Mouse (Mus musculus) heart, embryonic 12.5 days (tissue): Measurements from ENCODE around the gene Ccdc142. TPM values are rescaled to one million over a fixed set of nuclear protein-coding genes. Genes with fewer than 3 reads are reported as not detected.

Source experiments
- ATAC-seq: fragments of 200-750 bp; cut with Nextera tagmentation; 2 replicates; pipeline ENCODE4 v1.8.0; 2017; ENCODE audit warnings: moderate TSS enrichment, moderate library complexity; ENCODE audit not compliant: insufficient number of reproducible peaks, low FRiP score
- H3K27ac ChIP-seq: fragments of 300-500 bp; sonication (generic); 2 replicates; pipeline ENCODE4 v1.5.1; 2016; ENCODE audit warnings: mild to moderate bottlenecking, moderate library complexity; ENCODE audit not compliant: poor library complexity, severe bottlenecking
- H3K27me3 ChIP-seq: fragments of 300-500 bp; sonication (generic); replicated peaks from 2 replicates; pipeline ENCODE4 v1.6.1; 2016; ENCODE audit warnings: mild to moderate bottlenecking, moderate library complexity
- H3K36me3 ChIP-seq: fragments of 300-500 bp; sonication (generic); 2 replicates; pipeline ENCODE4 v1.6.1; 2016; ENCODE audit warnings: mild to moderate bottlenecking, moderate library complexity
- H3K4me1 ChIP-seq: fragments of 300-500 bp; sonication (generic); replicated peaks from 2 replicates; pipeline ENCODE4 v1.6.1; 2016; ENCODE audit warnings: mild to moderate bottlenecking
- H3K4me2 ChIP-seq: fragments of 300-500 bp; sonication (generic); 2 replicates; pipeline ENCODE4 v1.6.1; 2016; ENCODE audit warnings: mild to moderate bottlenecking, moderate library complexity
- H3K4me3 ChIP-seq: fragments of 300-500 bp; sonication (generic); 2 replicates; pipeline ENCODE4 v1.5.1; 2016; ENCODE audit warnings: mild to moderate bottlenecking
- H3K9ac ChIP-seq: fragments of 300-500 bp; sonication (generic); 2 replicates; pipeline ENCODE4 v1.6.1; 2016; ENCODE audit warnings: mild to moderate bottlenecking, moderate library complexity
- H3K9me3 ChIP-seq: fragments of 300-500 bp; sonication (generic); replicated peaks from 2 replicates; pipeline ENCODE4 v1.6.1; 2016; ENCODE audit warnings: mild to moderate bottlenecking, moderate library complexity
- WGBS: fragments of 180-500 bp; shearing (Covaris S2); methylation state at CpG from one replicate; pipeline ENCODE4 v1.1.7; 2016; 5-methylcytosine and 5-hydroxymethylcytosine counted together
- polyA plus RNA-seq: library from polyadenylated mRNA; unstranded; fragments of >200 nt; fragmentation: Nextera tagmentation; extraction: Ambion mirVana; gene quantifications from 2 replicates; pipeline ENCODE4 v1.2.1, GENCODE M21; 2016

Gene Ccdc142
- polyA plus RNA-seq, 1 experiment from 2014 or later: 1.9 TPM

- 75% methylated on average over 14 of the region's 14 CpGs for whole genome bisulfite sequencing
- H3K4me3 ChIP-seq: no peak overlapping the region
- peaks cover 48% of the 10 kb centered on the region for H3K4me1 ChIP-seq
- H3K9me3 ChIP-seq: no peaks in the 10 kb centered on the region
- H3K27me3 ChIP-seq: no peaks in the 10 kb centered on the region
- ATAC-seq: no peak
- H3K27ac ChIP-seq: no peak overlapping the region
- no peak overlapping the region for H3K4me2 ChIP-seq
- peaks cover 33% of the 10 kb centered on the region for H3K36me3 ChIP-seq
- H3K9ac ChIP-seq: no peak overlapping the region
Observed at GRCm38 (mm10) chr6:83118825-83119733, 17.7 kb downstream of the Ccdc142 start.

DNA sequence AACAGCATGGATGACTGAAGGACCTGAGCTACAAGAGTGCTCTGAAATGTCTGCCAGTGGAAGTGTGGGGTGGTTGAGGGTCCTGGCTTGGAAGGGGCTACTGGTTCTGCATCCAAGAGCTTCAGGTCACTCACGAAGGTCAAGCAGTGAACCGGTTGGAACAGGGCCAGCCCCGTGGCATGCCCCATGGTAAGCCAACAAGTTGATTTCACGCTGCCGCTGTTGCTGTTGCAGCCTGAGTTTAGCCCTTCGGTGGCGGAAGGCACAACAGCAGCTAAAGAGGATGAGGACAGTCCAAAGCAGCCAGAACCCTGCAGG is 18.3 kb downstream of the Ccdc142 start:
- H3K9me3 ChIP-seq: no peaks in the 10 kb centered on the region
- 86% methylated on average over 7 of the region's 7 CpGs for WGBS
- H3K9ac ChIP-seq: no peak overlapping the region
- no peak for ATAC-seq
- no peaks in the 10 kb centered on the region for H3K27me3 ChIP-seq
- peaks cover 33% of the 10 kb centered on the region for H3K36me3 ChIP-seq
- no peak overlapping the region for H3K27ac ChIP-seq
- H3K4me3 ChIP-seq: no peak overlapping the region
- H3K4me1 ChIP-seq: peaks cover 48% of the 10 kb centered on the region
- H3K4me2 ChIP-seq: peak overlapping the region; percentile 90

DNA sequence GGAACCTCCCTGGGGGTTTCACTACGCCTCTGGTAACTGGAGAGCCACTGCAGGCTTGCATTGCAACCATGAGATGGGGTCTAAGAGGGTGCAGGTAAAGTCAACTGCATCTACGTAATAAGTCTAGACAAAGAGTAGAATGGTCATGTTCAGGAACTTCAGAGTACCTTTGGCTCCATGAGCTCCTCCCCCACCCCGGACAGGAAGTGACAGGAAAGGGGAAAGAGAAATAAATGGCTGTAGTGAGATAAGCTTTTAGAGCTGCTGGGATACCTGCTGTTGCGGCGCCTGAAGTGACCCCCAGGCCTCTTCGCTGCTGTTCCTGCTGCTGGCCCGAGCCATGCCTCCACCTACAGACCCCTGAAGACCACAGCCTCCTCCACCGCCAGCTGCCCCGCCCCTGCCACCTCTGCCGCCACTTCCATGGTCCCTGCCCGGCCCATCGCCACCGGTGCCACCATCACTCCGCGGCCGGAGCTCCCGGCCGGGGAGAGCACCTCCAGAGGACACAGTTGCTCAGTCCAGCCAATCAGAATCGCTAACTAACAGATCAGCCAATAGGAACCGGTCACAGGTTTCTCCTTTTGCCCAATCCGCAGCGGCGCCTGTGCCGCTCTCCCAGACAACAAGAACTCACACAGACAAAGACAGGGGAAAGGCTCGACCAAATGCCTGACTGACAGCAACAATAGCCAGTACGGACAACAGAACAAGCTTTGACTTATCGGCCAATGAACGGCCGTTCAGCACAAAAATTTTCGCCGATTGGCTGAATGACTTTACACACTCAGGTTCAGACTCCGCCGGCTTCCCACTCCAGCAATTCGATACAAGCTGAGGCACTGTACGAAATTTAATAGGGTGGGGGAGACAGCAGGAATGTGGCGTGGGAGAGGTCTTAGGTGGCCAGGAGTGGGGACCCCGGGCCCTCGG is 19.8 kb downstream of the Ccdc142 start, which contains the start of gene Wbp1:
Gene Wbp1, minus strand, starts transcription at position 630 of the 933 bp plus-strand sequence.
- H3K9ac ChIP-seq: peak within 1 kb of the TSS; percentile 88
- peaks cover 50% of the 10 kb centered on the region for H3K4me1 ChIP-seq
- peak within 1 kb of the TSS; percentile 93 for H3K27ac ChIP-seq

DNA sequence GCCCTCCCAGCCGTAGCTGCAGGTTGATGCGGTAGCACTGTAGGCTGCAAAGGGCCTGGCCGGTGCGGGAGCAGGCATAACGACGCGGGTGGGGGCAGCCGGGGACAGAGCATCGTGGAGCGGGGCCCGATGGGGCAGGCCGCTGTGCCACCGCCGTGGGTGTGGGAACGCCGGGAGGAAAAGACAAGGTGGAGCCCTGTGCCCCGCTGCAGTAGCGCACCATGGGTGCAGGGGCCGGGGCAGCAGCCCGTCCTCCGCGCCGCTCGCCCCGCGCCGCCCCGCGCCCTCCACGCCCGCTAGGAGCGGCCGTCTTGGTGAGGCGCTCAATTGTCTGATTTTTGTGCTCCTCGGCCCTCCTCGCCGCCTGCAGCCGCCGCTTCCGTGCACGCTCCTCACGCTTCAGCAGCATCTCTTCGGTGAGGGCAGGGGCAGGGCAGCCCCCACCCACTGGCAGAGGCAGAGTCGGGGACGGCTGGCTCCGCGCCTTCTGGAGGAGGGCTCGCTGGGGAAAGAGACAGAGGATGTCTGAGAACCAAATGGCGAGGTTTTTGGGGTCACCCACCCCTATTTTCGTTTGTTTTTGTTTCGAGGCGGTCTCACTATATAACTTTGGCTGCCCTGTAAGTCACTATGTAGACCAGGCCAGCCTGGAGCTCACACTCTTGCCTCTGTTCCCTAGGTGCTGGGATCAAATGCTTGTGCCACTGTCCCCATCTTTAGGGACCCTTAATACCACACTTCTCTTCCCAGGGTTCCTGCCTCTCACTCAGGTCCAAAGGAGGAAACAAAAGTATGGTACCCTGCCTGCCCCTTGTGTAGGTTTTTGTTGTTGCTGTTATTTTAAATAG is 20.7 kb downstream of the Ccdc142 start:
- H3K4me2 ChIP-seq: peak overlapping the region; percentile 96
- no peaks in the 10 kb centered on the region for H3K27me3 ChIP-seq
- H3K36me3 ChIP-seq: peaks cover 28% of the 10 kb centered on the region
- H3K27ac ChIP-seq: peak overlapping the region; percentile 92
- peak overlapping the region; percentile 86 for H3K9ac ChIP-seq
- peaks cover 41% of the 10 kb centered on the region for H3K4me1 ChIP-seq
- no peaks in the 10 kb centered on the region for H3K9me3 ChIP-seq
- peak; percentile 53 for ATAC-seq
- 2% methylated on average over 52 of the region's 52 CpGs for WGBS
- peak overlapping the region; percentile 79 for H3K4me3 ChIP-seq

More for the DNA sequence above, 19.8 kb downstream of the Ccdc142 start, which contains the start of gene Wbp1:
- peak within 1 kb of the TSS; percentile 79 for H3K4me3 ChIP-seq
- no peaks in the 10 kb centered on the region for H3K27me3 ChIP-seq
- H3K9me3 ChIP-seq: no peaks in the 10 kb centered on the region
- peaks cover 33% of the 10 kb centered on the region for H3K36me3 ChIP-seq
- peak within 1 kb of the TSS; percentile 96 for H3K4me2 ChIP-seq
- WGBS: under 1% methylated on average over 38 of the region's 38 CpGs
- ATAC-seq: peak; percentile 95

GRCm38 (mm10) chr6:83122961-83123360 is 21.6 kb downstream of the Ccdc142 start:
- H3K4me3 ChIP-seq: no peak overlapping the region

GRCm38 (mm10) chr6:83124851-83125312 is 23.5 kb downstream of the Ccdc142 start:
- H3K4me1 ChIP-seq: peaks cover 33% of the 10 kb centered on the region
- under 1% methylated on average over 30 of the region's 30 CpGs for WGBS
- no peak for ATAC-seq
- H3K36me3 ChIP-seq: 0 out of 2 replicates have a peak, but pooled peaks cover under 1% of the 10 kb centered on the region
- H3K27ac ChIP-seq: peak overlapping the region; percentile 50; the same call in 1 of the 2 replicates
- no peaks in the 10 kb centered on the region for H3K9me3 ChIP-seq
- H3K4me3 ChIP-seq: peak overlapping the region; percentile 92
- H3K4me2 ChIP-seq: peak overlapping the region; percentile 81
- peak overlapping the region; percentile 81 for H3K9ac ChIP-seq
- no peaks in the 10 kb centered on the region for H3K27me3 ChIP-seq

More at GRCm38 (mm10) chr6:83122961-83123360, 21.6 kb downstream of the Ccdc142 start:
- no peak overlapping the region for H3K9ac ChIP-seq
- no peaks in the 10 kb centered on the region for H3K9me3 ChIP-seq
- 84% methylated on average over 5 of the region's 5 CpGs for WGBS
- H3K27ac ChIP-seq: no peak overlapping the region
- ATAC-seq: no peak
- H3K27me3 ChIP-seq: no peaks in the 10 kb centered on the region
- H3K4me2 ChIP-seq: peak overlapping the region; percentile 96
- peaks cover 20% of the 10 kb centered on the region for H3K36me3 ChIP-seq
- H3K4me1 ChIP-seq: peaks cover 41% of the 10 kb centered on the region

DNA sequence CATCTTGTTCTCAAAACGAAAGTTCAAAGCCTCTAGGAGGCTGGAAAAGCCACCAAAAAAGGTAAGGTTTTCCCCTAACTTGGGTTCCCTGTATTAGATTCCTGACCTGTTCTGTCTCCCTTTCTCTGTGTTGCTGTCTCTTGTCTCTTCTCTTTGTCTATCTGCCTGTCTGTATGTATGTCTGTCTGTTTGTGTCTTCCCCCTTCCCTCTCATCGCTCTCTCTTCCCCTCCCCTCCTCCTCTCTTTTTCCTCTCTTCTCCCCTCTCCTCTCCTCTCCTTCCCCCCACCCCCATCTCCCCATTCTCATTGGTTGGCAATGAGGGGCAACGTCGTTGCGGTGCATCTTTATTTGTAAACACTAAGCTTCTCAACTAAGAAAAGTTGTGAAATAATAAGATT is 23.9 kb downstream of the Ccdc142 start, which contains the start of gene Ino80b:
Gene Ino80b, minus strand, starts transcription at position 101 of the 400 bp plus-strand sequence.
- H3K4me1 ChIP-seq: peaks cover 28% of the 10 kb centered on the region
- H3K9me3 ChIP-seq: no peaks in the 10 kb centered on the region
- H3K27me3 ChIP-seq: no peaks in the 10 kb centered on the region
- no peaks in the 10 kb centered on the region for H3K36me3 ChIP-seq
- peak within 1 kb of the TSS; percentile 81 for H3K9ac ChIP-seq
- no peak for ATAC-seq
- peak within 1 kb of the TSS; percentile 92 for H3K4me3 ChIP-seq
- peak within 1 kb of the TSS; percentile 81 for H3K4me2 ChIP-seq
- peak within 1 kb of the TSS; percentile 50; the same call in 1 of the 2 replicates for H3K27ac ChIP-seq
- WGBS: 28% methylated on average over 5 of the region's 5 CpGs

GRCm38 (mm10) chr6:83127419-83127818 is 26.0 kb downstream of the Ccdc142 start:
- 92% methylated on average over 5 of the region's 5 CpGs for WGBS
- ATAC-seq: no peak

GRCm38 (mm10) chr6:83131469-83132034 is 30.2 kb downstream of the Ccdc142 start:
- H3K27ac ChIP-seq: no peak overlapping the region
- H3K4me1 ChIP-seq: peaks cover 16% of the 10 kb centered on the region
- H3K4me3 ChIP-seq: no peak overlapping the region
- 73% methylated on average over 6 of the region's 6 CpGs for WGBS
- no peaks in the 10 kb centered on the region for H3K9me3 ChIP-seq
- no peak overlapping the region for H3K4me2 ChIP-seq
- ATAC-seq: no peak
- peaks cover 11% of the 10 kb centered on the region; the same call in 1 of the 2 replicates for H3K27me3 ChIP-seq
- H3K9ac ChIP-seq: no peak overlapping the region; the same call in 1 of the 2 replicates
- H3K36me3 ChIP-seq: no peaks in the 10 kb centered on the region

More at GRCm38 (mm10) chr6:83127419-83127818, 26.0 kb downstream of the Ccdc142 start:
- Histone ChIP-seq H3K4me1 (peaks cover 19% of the 10 kb centered on the region), H3K4me3 (no peak overlapping the region), H3K9ac (no peak overlapping the region), H3K36me3 (no peaks in the 10 kb centered on the region), H3K27ac (no peak overlapping the region), H3K4me2 (no peak overlapping the region), H3K9me3 (no peaks in the 10 kb centered on the region), H3K27me3 (no peaks in the 10 kb centered on the region)
